Mouse (Mus musculus) neural tube, embryonic 10.5 days (tissue): ENCODE data around the gene Adam1a.
"Not testable (repeated sequence)": the region's sequence is repeated elsewhere in the genome, so short reads cannot be mapped to it uniquely, and the experiment has no call there.

Experiments
- DNase-seq: peaks from one replicate; pipeline ENCODE4 v3.0.0-alpha.2; 2017; ENCODE audit warnings: low spot score; ENCODE audit errors: extremely low spot score

Adam1a gene

DNA sequence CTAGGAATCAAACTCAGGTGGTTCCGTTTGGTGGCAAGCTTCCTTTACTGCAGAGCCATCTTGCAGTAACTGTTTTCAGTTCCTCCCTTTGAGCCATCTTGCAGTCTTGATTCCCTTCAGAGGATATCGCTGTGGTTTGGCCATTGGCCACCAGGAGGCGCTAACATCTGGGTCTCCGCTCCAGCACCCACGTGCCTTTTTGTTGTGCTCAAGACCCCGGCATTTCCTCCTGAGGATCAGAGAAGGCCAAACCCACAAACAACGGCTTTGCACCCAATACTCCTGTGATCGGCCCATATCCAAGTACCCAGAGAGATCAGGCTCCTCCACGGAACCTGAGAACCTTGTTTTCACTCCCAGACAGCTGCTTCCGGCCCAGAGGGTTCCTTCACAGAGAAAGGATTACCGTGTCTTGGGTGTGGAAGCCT, 19.2 kb upstream of the Adam1a start:
- peak; percentile 93 for DNase-seq

DNA sequence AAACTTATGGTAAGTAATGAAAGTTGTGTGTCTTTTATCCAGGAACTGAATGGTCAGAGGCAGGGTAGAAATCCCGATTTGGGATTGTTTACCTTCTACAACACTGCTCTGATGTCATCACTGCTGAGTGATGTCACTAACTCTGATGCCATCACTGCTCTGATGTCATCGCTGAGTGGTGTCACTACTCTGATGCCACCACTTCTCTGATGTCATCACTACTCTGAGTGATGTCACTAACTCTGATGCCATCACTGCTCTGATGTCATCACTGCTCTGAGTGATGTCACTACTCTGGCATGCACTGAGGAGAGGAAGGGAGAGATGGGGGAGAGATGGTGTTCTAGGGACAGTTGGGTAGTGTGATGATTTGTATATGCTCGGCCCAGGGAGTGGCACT, 17.2 kb upstream of the Adam1a start:
- DNase-seq: no peak

DNA sequence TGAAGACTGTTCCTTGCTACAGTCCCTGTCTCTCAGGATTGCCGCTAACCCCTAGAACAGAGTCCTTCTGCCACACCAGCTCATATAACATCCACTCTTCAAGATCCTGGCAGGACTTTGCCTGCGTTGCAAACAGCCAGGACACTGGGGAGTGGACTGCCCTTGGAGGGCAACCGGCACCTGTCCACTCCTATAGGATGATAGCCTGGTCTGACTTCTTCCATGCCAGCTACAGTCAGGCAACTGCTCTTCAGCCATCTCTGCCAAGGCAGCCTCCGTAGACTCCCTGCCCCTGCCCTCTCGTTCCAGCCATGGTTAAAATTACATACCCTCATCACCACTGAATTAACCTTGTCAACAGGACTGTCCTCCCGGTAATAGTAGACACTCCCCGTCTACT, 3.9 kb upstream of the Adam1a start:
- DNase-seq: no peak

- DNase-seq: no peak
Measured at GRCm38 (mm10) chr5:121547084-121547483, 1.8 kb upstream of the Adam1a start.

DNA sequence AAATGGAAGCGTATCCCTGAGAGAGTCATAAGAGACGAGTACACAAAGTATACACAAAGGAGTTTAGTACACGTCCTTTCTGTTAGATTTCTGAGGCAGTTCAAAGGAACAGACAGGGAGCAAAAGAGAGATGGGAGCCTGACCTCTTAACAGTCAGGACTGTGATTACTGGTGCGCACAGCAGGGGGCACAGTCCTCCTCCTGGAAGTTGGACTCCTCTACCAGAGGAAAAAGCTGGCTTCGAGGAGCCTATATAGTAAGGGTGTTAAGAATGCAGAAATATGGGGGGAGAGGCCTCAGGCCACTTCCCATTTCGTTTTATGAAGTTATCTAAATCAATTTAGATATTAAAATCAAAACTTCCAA, 1.2 kb upstream of the Adam1a start:
- DNase-seq: peak; percentile 45

DNA sequence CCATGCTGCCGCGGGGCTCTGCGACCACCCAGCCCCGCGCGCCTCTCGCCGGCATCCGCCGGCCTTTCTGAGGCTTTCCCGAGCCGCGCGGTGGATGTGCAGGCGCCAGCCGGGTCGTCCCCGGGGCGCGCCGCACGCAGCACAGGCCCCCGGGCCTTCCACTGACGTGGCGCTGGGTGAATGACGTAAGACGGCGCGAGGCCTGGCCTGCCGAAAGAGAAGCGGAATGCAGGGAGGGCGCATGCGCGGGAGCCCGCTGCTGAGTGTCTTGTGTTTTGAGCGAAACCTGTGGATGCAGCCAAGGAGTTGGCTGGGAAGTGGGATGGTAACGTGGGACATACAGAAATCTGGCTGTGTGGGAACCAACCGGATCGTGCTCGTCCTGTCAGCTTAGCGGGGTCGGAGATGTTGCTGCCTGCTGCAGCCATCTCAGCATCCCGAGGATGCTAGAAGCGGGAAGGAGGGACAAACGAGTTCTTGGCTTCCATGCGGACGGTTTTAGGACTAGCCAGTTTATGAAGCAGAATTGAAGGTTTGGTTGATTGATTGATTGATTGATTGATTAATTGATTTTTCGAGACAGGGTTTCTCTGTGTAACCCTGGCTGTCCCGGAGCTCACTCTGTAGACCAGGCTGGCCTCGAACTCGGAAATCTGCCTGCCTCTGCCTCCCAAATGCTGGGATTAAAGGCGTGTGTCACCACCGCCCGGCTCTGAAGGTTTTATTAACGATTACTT, 679 bp upstream of the Adam1a start, which contains the start of gene Mapkapk5:
Mapkapk5 (minus strand) TSS at position 113 of the 737 bp plus-strand sequence.
- DNase-seq: peak; percentile 98

DNA sequence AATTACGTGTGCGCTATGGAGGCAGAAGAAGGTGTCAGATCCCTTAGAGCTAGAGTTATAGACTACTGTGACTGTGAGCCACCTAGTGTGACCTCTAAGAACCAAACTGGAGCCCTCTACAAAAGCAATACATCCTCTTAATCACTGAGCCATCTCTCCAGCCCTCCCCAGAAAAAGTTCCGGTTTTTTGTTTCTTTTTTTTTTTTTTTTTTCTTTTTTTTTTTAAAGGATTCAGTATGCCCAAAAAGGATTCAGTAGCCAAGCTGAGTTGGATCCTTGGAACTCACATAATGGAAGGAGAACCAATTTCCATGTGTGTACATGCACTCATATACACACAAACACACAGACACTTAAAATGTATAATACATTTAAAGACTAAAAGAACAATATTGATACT, 1.9 kb downstream of the Adam1a start:
- no peak for DNase-seq

- no peak for DNase-seq
Measured at GRCm38 (mm10) chr5:121541235-121541634, 4.0 kb downstream of the Adam1a start.

- no peak for DNase-seq
Measured at GRCm38 (mm10) chr5:121540066-121540465, 5.2 kb downstream of the Adam1a start.

DNA sequence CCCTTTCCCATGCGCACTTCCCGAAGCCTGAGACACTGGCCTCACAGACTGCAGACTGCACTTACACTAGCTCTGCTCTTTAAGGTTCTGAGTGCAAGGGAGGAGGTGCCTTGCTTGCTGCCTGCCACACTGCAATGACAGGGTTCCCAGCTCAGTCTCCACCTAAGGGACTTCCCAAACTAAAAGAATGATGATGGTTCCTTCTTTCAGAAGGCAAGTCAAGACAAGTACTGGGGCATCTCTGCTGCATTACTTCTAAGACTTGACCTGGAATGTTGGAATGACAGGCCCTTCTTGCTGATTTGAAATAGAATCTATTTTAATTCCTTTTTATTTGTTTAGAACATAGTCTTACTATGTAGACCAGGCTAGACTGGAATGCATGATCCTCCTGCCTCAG, 7.7 kb downstream of the Adam1a start:
- no peak for DNase-seq

DNA sequence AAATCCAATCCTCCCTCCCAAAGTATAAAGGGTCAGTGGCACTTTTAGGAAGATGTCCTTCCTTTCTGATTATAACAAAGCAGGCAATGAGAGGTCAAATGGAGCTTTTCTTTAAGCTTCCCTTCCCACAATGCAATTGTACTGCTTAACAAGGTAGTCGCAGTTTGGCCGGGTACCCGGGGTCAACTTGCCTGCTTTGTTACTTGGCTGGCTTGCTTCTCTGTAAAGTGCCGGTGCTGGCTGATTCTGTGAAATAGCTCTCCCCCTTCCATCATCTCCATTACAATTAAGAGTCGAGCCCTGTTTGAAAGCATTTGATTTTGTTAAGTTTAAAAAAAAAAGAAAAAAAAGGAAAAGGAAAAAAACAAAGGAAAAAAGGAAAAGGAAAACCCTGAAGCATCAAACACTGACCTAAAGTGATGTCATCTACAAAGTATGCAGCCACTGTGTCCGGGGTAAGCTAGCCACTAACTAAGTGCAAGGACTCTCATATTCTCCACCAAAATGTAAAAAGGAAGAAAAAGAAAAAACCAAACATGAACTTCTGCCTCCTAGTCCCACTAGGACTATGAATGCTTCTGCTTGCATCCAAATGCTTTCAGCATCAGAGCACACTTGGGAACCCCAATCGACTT, 8.2 kb downstream of the Adam1a start:
- DNase-seq: no peak

GRCm38 (mm10) chr5:121535116-121535515, 10.2 kb downstream of the Adam1a start:
- DNase-seq: no peak

GRCm38 (mm10) chr5:121534521-121534920, 10.8 kb downstream of the Adam1a start:
- no peak for DNase-seq

- DNase-seq: no peak
Measured at GRCm38 (mm10) chr5:121526961-121527360, 18.3 kb downstream of the Adam1a start.

DNA sequence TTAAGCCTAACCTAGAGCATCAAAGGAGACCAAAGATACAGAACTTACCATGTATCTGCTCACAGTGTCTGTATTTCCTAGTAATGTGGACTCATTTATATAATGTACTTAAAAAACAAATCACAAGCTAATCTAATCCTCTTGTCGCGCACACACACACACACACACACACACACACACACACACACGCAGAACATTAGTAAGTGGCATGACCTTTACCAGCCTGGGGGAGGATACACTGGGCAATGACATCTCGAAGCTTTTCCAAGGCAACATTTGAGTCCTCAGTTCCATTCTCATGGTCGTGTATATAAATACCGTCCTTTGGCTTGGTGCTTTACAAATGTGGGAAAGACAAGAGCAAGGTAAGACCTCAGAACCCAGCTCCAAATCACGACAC, 18.8 kb downstream of the Adam1a start:
- DNase-seq: no peak

DNA sequence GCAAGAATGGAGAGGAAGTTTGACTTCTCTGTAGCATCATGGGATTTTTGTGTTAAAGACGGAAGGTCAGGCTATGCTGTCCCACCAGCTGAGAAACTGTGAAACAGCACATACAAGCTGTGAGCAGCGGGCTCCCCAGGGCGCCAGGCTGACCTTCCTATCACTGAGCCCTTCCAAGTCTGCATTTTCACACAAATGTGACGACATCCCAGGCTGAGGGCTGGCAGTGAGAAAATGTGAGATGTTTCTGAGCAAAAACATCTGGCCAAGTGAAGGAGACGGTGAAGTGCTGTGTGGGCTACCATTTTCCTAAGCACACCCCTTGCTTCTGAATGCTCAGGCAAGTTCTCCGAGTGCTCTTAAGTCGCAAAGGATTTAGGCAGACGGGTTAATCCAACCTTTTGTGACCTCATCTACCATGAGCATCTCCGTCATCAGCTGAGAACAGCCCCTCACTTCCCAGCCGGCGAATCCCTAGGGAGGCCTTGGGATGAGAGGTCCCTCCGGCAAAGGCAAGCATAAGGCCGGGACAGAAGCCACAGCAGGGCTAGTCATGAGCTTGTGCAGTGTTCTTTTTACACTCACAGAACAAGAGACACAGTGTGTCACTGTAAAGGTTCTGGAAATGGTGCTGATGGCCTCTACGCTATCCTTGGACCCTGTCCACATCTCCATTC, 19.4 kb downstream of the Adam1a start:
- DNase-seq: no peak

- DNase-seq: not testable (repeated sequence)
Measured at GRCm38 (mm10) chr5:121519758-121520157, 25.5 kb downstream of the Adam1a start.

GRCm38 (mm10) chr5:121518983-121519382, 26.3 kb downstream of the Adam1a start:
- DNase-seq: no peak

- no peak for DNase-seq
Measured at GRCm38 (mm10) chr5:121510009-121510408, 35.3 kb downstream of the Adam1a start.

DNA sequence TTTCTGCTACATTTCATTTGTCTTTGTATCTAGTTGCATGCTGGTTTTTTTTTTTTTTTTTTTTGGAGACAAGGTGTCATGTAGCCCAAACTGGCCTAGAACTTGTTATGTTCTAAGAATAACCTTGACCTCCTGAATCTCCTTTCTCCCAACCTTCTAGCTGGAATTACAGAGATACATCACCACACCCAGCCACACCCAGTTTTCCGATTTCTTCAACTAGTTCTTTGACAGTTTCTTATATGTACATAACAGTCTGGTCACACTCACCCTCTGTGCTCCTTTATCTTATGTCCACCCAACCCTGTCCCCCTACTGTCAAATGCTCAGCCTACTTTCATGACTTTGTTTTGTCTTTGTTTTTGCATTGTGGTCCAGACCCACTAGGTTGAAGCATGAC, 38.4 kb downstream of the Adam1a start:
- DNase-seq: no peak

DNA sequence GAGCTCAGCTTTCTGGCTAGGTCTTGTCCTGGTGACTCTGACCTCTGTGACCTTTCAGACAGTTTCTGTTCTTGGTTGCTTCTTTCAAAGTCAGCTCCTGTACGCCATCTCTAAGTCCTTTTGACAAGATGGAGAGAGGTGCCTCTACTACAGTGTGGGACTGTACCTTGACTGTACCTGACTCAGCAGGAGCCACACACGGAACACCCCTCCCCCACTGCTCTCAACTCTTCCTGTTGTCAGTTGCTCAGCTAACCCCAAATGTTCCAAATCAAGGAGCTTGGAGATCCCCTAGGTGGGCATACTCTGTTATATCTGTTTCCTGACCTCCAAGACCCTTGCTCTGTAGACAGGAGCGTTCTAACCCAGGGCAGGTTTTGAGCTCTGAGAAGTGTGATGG, 42.1 kb downstream of the Adam1a start, which contains the start of gene Adam1b:
Adam1b (minus strand) TSS at position 205 of the 400 bp plus-strand sequence.
- no peak for DNase-seq

DNA sequence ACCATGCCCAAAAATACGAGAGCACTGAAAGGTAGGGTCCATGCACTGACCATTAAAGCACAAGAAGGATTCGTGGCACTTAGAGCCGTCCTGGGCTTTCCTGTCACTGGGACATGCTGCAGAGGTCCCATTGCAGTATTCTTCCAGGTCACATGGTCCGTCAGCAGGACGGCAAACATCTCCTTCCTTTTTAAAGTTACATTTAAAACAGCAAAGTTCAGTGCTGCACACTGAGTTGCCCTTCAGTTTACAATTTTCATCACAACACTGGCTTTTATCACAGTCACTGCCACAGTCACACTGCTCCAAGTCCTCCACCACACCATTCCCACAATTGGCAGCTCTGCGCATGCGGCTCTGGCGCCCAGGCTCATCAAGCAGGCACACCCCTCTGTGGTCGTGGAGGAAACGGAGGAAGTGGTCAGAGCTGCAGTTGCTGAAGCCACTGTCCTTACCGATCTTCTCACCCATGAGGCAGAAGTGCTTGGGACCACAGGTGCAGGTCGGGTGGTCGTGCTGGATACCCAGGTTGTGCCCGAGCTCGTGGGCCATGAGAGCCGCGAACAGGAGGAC, 43.8 kb downstream of the Adam1a start:
- not testable (repeated sequence) for DNase-seq
